Mouse (Mus musculus): Measurements from ENCODE around the gene Gm1113.

DNA sequence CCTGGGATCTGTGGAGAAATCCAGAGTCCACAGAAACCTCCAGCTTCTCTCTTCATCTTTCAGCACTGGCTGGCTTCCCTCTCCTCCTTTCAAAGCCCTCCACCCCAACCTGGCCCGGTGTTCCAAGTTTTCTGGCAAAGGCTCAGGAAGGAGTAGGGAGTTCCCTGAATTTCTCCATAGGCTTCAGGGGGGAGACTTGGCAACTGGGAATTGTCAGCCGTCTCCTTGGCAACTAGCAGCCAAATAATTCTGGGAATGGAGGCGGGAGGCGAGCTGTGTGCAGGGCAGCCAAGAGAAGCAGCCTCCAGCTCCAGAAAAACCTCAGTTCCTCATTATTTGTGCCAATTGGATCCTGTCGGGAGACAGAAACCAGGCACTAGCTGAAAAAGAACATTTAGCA lies 5.5 kb upstream of the Gm1113 start:
- TF ChIP-seq GATA1 (IDR thresholded peaks at IDR 0.05; ENCODE audit: borderline replicate concordance, low read length) (no peak), FLI1 (IDR thresholded peaks at IDR 0.05; ENCODE audit: low read length) (no peak)
